Mouse (Mus musculus) c-Kit-positive CD71-positive TER-119-positive erythroid progenitor cells, embryonic 14.5 days (primary cell): Measurements from ENCODE around the gene Slc36a2.
A peak's percentile ranks its signal among the peaks of the same experiment; 100 is the strongest.
"Not testable (repeated sequence)": the region's sequence is repeated elsewhere in the genome, so short reads cannot be mapped to it uniquely, and the experiment has no call there.

Experiments used
- DNase-seq: peaks from one replicate; pipeline ENCODE4 v3.0.0-alpha.2; 2013; ENCODE audit warnings: low spot score

Gene Slc36a2

DNA sequence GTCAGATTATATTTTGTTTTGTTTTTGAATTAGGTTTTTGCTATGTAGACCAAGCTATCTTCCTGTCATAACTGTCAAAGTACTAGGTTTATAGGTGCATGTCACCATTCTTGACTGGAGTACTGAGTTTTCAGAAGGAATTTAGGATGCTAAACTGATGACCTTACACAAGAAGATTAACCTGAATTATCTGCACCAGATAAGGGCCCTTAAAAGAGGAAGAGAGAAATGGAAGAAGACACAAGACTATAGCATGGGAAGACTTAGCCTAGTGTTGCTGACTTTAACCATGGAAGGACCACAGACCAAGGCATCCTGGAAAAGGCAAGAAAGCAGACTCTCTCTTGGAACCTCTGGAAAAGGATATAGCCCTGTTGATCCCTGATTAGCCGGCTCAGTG, 51.7 kb downstream of the Slc36a2 start:
- DNase-seq = no peak

DNA sequence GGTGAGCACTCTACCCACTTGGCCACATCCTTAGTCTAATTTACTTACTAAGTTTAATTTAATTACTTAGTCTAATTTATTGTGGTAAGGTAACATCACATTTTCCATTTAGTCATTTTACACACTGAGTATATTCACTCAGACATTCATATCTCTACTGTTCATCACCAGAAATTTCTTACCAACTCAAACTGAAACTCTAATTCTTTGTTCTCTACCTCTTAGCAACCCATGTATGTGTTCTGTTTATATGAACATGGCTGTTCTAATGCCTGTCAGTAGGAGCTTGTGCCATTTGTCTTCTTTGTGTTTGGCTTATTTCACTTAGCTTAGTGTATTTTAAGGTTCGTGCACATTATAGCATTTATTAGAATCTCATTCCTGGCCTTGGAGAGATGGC, 52.9 kb downstream of the Slc36a2 start:
- no peak for DNase-seq

DNA sequence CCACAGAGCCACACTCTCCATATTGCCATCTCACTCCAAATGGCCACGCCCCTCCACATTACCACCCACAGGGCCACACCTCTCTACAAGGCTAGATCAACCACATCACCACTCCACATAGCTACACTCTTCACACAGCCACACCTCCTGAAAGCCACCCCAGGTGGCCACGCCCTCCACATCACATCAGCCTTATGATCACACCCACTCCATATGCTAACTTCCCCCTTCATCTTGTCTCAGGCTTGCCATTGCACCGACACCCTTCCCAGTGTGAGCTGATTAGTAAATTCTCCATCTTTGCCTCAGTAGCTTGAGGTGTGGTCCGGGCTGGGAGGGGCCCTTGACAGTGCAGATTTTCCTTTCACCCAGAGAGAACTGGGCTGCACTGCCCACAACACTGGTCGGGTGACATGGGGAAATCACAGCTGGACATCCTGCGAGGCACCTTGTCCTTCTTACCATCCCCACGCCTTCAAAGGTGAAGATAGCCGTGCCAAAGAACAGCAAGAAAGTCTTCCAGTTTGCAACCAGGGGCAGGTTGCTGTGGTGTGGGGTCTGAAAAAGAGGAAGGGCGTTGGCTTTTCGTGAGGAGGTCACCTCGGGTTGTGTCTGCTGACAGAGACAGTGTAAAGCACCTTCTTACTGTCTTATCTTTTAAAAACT, 53.7 kb downstream of the Slc36a2 start:
- DNase-seq = peak; percentile 52

DNA sequence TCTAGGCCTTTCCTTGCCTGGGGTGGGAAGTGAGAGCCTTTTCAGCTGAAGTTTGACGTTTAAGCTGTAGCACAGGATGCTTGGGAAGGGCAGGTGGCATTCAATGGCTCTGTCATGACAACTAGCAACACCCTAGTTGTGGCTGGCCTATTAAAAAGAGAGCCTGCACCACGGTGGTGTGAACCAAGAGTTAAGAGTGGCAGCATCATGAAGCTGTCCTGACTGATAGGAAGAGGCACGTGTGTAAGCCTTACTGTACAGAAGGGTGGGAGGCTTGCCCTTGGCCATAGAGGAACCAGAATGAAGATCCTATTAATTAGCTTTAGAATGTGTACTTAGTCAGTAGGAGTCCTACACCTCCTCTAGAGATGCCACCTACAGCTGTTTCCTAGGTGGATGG, 56.5 kb downstream of the Slc36a2 start:
- DNase-seq = no peak

DNA sequence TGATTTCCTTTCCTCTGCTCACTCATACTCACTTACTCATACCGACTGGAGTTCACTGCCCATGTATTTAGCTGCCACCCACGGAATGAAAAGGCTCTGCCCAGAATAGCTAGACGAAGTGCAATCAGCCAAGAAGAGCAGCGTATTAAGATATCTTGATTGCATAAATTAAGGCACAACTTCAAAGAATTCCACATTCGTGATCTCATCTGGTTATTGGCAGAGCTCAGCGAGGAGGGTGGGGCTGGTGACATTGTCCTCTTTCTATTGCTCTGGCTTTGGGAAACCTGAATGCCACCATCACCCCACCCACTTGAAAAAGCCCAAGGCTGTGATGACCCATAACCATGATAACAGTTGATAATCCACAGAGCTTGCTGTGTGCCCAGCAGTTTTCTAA, 56.9 kb downstream of the Slc36a2 start:
- no peak for DNase-seq

DNA sequence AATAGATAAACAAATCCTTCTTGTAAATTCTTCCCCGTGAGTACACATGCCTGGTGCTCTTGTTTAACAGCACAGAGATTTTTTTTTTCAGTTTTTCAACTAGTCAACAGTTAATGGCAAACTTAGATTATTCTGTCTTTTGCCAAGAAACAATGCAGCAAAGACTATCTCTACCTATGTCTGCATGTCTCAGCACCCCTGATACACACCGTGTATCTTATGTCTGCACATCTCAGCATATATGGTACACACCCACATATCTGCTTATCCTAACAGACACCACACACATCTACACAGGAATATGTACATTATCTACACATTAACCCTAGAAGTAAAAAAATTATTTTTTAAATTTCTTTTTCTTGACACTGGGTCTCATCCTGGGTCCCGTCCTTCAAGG, 58.2 kb downstream of the Slc36a2 start:
- no peak for DNase-seq

DNA sequence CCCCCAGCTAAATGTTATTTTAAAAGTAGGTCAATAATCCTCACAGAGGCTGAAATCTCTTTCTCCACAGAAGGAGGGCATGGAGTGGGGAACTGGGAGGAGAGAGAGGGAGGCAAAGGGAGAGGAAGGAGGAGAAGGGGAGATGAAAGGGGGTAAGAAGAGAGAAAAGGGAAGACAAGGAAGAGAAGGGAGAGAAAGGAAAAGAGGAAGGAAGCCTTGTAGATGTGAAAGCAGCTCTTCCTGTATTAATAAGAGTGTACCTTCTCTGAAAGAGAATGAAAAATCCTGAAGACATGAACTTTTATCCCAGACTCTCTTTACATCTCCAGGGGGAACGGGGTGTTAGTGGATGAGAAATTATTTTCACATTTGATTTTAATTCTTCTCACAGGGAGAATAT, 63.4 kb downstream of the Slc36a2 start:
- no peak for DNase-seq

DNA sequence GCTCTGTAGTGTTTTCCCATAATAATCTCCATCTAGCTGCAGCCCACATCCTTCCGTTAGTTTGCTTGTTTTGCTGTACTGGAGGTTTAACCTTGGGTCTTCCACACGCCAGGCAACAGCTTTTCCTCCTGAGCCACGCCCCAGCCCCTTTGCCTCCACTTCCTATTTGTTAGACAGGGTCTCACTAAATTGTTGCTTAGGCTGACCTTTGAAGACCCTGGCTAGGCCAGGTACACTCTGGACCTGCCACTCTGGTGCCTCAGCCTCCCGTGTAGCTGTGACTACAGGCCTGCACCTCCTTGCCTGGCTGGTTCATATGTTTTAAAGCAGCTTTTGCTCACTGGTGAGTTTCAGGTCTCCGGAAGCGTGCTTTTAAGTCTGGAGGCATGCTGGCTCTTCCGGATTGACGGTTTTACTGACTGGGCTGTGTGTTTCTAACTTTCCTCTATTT, 64.0 kb downstream of the Slc36a2 start:
- no peak for DNase-seq

DNA sequence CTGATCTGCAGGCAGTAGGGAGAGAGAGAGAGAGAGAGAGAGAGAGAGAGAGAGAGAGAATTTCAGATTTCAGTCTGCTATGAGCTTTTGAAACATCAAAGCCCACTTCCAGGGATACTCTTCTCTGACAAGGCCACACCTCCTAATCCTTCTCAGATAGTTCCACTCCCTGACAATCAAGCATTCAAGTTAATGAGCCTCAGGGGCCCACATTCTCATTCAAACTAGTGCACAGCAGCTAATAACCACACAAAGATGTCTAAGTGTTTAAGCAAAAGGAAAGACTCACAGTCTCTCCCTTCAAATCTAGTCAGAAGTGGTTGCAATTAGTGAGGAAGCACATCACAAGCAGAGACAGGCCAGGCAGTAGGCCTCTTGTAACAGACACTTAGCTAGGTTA, 64.6 kb downstream of the Slc36a2 start:
- no peak for DNase-seq

DNA sequence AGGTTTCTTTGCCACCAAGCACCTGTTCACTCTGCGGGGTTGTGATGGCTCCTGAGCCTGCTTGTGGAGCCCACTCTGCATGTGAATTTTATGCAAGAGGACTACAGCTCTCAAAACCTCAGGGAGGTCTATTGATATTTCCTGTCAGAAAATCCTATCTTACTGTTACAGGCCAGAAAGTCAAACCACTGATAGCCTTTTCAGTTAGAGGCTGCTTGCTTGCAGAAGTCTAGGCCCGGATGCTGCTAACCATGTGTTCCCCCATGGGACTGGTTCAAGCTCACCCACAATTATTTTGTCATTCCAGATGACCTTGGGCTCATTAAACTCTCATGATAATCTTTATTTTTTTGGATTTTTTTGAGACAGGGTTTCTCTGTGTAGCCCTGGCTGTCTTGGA, 67.8 kb downstream of the Slc36a2 start:
- no peak for DNase-seq

DNA sequence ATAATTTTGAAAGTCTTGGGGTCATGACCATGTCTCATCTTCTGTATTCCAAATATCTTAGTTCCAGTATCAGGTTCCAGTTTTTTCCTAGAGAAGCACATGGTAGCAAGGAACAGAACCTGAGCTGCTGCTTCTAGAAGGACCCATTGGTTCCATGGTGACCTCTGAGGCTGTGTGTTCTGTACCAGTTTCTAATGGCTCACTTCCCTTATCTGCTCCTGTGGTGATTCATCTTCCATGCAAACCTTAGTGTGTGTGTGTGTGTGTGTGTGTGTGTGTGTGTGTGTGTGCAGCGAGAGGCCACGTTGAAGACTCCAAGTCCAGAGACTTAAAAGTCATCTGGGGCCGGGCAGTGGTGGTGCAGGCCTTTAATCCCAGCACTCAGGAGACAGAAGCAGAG, 68.9 kb downstream of the Slc36a2 start:
- DNase-seq = no peak

DNA sequence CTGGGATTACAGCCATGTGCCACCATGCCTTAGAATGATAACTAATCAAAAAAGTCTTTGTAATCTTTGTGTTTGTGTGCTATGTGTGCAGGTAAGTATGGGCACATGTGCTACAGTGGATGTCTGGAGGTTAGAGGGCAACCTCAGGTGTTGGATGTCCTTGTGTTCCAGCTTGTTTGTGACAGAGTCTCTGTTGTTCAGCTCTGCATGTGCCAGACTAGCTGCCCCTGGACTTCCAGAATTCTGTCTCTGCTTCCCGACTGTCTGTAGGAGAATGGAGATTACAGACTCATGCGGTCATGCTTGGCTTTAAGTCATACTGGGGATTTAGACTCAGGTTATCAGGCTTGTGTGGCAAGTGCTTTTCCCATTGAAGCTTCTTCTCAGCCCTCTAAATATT, 70.6 kb downstream of the Slc36a2 start:
- no peak for DNase-seq

DNA sequence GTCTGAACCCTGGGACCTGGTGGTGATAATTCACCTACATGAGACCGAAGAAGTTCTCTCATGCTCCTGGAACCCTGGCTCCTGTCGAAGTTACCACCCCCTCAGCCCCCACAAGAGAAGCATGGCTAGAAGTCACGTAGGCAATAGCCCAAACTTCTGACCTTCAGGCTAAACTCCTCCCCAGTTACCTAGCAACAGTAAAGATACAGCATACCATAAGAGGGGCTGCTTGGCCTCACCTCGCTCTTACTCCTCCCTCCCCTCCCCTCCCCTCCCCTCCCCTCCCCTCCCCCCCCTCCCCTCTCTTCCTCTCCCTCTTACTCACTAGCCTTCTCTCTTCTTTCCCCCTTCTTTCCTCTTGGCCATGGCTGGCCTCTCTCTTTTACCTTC, 71.0 kb downstream of the Slc36a2 start:
- DNase-seq = not testable (repeated sequence)

DNA sequence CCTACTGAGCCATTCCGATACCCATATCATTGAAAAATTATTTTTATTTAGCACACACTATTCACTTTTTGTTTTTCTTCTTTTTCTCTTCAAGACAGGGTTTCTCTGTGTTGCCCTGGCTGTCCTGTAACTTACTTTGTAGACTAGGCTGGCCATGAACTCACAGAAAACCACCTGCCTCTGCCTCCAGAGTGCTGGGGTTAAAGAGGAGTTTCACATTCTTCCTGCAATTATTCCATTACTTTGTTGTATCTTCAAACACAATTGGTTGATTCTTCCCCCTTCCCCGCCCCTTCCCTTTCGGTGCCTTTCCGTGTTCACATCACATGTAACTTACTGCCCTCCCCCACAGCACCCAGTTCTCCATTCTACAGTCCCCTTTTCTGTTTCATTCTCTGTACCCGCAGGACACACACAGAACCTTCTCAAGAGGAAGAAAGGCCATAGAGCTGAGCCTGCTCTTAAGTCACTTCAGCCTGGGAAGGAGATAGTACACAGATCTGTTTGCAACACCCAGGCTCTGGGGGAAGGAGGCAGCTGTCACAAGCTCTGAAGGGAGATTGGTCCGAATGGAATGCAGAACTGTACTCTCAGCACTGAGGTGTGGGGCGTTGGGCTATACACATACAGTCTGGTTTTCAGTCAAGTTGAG, 71.5 kb downstream of the Slc36a2 start:
- no peak for DNase-seq

DNA sequence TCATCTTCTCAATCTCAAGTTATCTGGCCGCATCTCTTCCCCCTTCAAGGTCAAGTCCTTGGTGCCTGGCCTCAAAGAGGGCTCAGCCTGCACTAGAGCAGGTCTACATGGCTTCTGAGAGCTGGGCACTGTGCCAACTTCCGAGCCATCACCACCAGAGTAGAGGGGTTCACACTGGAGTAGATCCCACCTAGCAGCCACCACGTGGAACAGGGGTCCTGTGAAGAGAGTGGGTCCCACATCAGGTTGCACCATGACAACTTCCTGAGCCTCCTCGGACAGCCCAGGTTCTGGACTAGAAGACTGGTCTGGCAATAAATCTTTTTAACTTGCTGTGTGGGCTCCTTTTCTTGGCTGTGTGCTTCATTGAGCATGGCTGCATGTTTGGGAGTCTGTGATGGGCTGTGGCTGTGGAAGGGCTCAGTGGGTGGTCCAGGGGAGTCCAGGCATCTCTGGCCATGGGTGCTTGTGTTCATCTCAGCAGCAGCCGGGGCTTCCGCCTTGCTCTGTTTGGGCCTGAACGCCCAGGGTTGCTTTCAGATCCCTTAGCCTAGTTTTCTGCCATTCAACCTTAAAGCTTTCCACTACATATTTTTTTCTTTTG, 74.2 kb downstream of the Slc36a2 start:
- DNase-seq = no peak

DNA sequence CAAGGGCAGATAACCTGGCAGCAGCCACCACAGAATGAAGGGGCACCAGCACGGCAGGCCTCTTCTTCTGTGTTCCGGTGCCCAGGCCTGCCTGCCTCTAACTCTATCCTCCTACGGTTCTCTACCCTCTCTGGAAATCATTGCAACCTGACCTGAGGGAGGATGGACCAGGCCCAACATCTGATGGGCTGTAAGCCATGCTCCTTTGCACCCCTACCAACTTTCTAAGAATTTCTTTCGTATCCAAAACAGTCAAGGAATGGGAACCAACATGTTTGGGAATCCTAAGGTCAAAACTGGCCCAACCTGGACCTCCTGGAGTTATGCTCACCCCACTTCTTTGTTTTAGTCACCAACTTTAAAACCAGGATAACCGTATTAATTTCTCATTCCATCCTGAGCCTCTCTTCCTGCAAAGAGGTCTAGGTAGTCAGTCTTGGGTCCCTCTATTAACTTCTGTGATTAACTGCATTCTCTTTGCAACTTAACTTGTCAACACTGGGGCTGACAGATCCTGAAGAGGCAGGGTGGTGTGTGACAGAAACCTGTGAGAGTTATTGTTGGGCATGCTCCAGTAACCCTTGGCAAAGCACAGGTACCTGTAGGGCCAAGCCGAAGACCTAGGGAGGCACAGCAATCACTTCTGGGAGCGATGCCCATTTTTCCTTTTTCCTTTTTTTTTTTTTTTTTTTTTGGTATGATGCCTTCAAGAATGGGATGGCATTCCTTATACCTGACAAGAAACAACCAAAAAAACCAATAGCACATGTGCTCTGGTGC, 75.2 kb downstream of the Slc36a2 start:
- DNase-seq = no peak
